Mouse (Mus musculus): ENCODE measurements at regions not wholly inside any gene's neighbourhood (a gene's known extent, or its start where the extent isn't known, plus 50 kb on each side); places are given as distances from the start of the nearest gene placed in this dataset.

DNA sequence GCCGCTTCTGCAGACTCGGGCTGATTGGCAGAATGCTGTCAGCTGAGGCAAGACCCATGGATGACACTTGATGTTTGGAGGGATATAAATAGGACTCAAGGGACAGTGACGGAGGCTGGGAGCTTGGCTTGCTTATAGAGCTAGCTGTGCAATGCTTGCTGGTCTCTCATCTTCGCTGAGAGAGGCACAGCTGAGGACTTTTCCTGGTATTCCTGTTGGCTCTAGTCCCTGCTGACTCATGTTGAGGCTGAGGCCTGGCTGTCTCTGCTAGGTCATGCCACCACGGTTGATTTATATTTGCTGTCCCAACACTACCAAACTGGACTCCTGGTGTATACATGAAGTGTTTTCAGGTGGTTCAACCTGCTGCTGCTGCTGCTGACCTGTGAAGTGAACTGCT lies 419.6 kb upstream of the Meis1 start:
- TF ChIP-seq POLR2A (IDR thresholded peaks at IDR 0.05; ENCODE audit: borderline replicate concordance, low read depth, low read length) (no peak), CTCF (IDR thresholded peaks at IDR 0.05; ENCODE audit: low read depth, low read length) (no peak)

All from bone marrow macrophage, adult 2 months (primary cell).